Mouse (Mus musculus) activated CD4-positive, CD25-positive, alpha-beta regulatory T cell, adult 4 months (primary cell): ENCODE results near the gene Npr2. TPM values are rescaled to one million over a fixed set of nuclear protein-coding genes. Genes with fewer than 3 reads are reported as not detected.
"Not testable (repeated sequence)": the region's sequence is repeated elsewhere in the genome, so short reads cannot be mapped to it uniquely, and the experiment has no call there.

Source experiments
- ATAC-seq: one replicate; pipeline ENCODE4 v1.8.0; 2017
- polyA plus RNA-seq, 2 experiments: library from polyadenylated mRNA; unstranded; fragments of 100-300 nt; shearing (Covaris generic); gene quantifications; one replicate each; pipeline ENCODE4 v1.2.1; 2017

Npr2 gene
- not detected for polyA plus RNA-seq

GRCm38 (mm10) chr4:43631046-43631955, at the start of gene Npr2:
Gene Npr2, plus strand, starts transcription at chr4:43631935.
- no peak for ATAC-seq

GRCm38 (mm10) chr4:43582241-43582640, 49.5 kb upstream of the Npr2 start:
- ATAC-seq, result no peak

DNA sequence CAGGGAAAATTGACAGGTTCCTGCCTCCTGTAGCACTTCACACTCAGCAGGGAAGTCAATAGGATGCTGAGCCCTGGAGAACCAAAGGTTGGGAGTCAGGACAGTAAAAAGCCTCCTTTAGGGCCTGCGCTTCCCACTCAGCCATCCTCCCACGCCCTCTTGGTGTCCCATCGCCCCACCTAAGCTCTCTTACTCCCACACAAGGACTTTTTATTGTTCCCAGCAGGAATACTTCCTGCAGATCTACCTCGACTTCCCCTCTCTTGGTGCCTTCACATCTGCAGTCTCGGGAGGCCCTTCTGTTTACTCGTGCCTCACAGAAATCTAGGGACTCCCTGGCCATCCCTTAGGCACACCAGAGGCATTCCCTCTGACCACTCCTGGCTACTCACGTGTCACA, 48.3 kb upstream of the Npr2 start:
- no peak for ATAC-seq

GRCm38 (mm10) chr4:43584444-43585416, 47.0 kb upstream of the Npr2 start, which contains the start of gene Msmp:
Gene Msmp, minus strand, starts transcription at chr4:43584494.
- ATAC-seq, result no peak

DNA sequence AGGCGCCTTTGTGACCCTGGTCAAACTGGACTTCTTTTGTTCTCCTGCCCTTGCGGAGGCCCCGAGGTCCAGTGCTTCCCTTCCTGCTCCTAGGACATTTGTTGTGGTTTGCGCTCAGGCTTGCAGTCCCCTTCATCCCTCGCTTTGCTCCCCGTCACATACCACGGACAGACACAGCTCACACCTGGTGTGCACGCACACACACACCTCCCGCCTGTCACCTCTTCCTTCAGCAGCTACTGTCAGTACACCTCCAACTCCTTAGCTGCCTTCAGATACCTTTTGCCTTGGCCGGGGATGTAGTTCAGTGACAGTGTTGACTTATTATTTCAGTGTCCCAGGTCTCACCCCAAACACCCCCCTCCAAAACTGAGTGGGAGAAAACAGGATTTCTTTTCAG, 46.1 kb upstream of the Npr2 start:
- no peak for ATAC-seq

GRCm38 (mm10) chr4:43586411-43586810, 45.3 kb upstream of the Npr2 start:
- ATAC-seq, result no peak

DNA sequence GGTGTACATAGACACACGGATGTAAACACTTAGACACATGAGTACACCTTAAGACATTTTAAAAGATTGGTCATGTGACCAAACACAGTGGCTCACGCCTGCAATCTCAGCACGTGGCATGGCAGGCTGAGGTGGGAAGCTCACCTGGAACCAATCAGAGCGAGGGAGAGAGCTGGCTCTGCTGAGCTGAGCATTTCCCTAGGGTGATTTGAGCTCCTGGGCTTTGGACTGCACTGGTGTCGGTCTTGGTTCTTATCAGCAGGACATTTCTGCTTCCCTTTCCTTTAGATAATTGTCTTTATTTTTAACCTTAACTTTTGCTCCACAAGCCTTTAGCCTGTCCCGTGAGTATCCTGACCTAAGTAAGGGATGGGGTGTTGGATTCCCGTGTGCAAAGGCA, 44.1 kb upstream of the Npr2 start:
- ATAC-seq, result no peak

GRCm38 (mm10) chr4:43591543-43591942, 40.2 kb upstream of the Npr2 start:
- no peak for ATAC-seq

DNA sequence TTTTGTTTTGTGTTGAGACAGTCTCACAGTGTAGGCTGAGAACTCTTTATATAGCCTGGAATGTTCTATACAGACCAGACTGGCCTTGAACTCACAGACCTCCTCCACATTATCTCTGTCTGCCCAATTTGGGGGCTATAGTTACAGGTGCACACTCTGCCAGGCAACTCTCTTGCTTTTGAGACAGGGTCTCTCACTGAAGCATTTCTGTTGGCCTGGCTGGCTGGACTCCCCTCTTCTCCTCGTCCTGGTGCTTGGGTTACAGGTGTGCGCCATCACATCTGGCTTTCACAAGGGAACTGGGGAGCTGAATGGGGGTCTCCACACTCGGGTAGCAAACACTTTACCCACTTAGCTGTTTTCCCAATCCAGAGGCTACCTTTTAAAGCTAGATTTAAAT, 39.8 kb upstream of the Npr2 start:
- no peak for ATAC-seq

DNA sequence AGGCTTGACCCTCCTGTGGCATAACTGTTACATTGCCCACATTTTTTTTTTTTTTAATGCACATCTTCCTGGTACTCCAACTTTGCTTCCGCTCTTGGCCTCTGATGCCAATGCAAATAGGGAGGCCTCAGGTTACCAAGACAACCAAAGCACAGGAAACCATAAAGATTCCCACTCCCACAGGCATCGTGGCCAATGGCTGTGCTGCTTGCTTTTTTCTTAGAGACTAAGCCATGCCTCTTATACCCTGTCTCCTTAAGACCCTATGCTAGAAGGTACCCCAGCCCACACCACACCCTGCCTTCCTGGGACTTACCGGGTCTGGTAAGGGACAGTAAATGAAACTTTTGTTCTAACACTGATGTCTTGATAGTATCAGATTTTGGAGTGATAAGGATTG, 38.3 kb upstream of the Npr2 start:
- no peak for ATAC-seq

DNA sequence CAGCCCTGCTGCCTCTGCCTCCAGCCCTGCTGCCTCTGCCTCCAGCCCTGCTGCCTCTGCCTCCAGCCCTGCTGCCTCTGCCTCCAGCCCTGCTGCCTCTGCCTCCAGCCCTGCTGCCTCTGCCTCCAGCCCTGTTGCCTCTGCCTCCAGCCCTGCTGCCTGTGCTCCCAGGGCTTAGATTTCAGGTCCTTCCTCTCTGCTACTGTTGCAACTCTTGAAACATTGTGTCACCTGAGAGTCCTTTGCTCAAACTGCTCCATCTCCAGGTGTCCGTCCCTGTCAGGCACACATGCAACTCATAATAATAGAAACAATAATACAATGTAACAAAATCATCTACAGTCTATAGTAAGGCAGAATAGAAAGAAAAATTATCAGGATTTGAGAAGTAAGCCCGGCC, 35.1 kb upstream of the Npr2 start:
- not testable (repeated sequence) for ATAC-seq

GRCm38 (mm10) chr4:43598200-43598599, 33.5 kb upstream of the Npr2 start:
- ATAC-seq, result no peak

DNA sequence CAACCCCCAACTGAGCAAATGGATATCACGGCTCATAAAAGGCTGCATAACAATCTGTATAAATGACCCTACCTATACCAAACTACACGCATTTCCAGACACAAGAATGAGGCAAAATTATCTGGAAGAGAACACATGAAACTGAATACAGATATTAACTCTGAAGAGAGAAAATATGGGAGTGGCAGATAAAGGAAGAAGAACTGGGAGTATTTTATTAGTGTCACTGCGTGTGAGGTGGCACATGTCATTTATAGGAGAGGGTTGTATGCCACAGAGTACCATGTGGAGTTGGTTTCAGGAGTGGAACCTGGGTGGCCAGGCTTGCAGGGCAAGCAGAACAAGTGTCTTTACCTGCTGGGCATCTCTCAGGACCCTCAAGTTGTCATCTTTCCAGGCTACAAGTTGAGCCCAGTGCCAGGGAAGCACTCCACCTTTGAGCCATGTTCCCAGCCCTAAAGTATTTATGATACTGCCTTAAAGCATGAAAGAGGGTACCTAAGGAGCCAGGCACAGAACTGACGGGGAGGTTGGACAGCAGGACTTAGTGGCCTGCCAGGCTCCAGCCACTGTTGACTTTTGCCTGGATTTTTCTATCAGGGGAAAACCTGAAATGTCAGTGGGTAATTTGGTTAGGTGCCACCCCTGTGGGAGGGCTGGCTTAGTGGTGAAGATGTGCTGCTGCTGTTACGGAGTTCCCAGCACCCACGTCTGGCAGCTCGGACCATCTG, 32.9 kb upstream of the Npr2 start:
- ATAC-seq, result no peak

DNA sequence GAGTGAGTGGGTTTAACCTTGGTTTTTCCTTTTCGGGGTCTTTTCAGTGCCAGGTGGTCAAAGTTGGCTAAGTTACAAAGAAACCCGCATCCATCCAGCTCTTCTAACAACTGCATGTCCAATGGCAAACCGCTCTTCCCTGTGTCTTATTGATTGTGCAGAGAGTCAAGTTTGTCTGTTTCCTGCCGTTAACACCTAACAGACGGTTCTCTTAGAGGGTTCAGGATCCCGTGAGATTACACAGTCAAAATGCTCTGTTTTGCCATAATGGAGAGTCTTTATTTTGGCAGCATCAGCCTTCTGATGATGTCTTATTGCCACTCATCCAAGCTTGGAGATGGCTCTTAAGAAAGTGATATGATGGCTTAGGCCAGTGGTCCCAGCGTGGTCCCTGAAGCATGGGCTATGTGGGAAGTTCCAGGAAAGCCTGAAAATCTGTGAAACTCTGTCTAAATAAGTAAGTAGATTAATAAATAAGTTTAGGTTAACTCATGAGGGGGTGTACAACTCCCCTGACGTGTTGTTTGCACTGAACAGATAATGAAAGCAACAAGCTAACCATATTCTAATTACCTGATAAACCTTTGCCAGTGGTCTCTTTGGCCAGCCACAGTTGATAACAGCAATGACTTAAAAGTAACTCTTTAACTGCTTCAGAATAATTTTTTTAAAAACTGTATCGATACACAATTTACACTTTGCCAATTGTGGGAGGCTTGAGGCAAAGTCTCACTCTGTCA, 31.4 kb upstream of the Npr2 start:
- ATAC-seq, result no peak

- no peak for ATAC-seq
These were observed 27.6 kb upstream of the Npr2 start for GRCm38 (mm10) chr4:43604099-43604498.

DNA sequence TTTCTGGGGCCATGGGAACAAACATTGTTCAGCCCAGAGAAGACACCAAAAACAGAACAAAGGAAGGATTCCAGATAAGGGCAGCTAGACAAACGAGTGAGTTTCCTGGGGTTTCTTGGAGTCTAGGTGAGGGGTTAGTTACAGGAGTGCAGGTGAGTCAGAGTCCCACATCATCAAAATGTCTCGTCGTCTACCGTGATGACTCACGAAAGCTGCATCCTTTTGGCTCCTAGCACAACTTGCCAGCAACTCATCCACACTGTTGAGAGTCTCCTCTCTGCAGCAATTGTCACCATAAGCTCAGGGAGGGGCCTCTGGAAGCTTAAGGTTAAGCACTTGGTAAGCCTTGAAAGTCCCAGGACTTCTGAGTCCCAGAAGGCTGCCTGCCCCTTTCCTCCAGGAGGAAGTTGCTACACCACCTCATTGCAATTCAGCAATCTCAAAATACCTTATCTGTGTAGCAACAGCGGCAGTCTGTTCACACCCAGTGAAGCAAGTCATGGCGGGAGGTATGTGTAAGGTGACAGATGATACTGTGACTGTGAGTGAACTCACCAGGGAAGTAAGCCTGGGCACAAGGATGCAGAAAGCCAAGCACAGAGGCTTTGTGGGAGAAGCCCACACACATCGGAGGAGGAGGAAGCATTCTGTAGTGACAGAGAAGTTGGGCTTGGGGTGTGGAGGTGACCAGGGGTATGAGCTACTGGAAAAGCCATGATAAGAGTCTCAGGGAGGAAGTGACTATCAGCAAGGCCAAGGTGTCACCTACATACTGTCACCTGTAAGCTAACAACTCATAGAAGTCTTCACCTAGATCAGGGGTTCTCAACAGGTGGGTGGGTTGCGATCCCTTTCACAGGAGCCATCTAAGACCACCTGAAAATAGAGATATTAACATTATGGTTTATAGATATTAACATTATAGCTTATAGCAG, 26.7 kb upstream of the Npr2 start:
- ATAC-seq, result no peak

GRCm38 (mm10) chr4:43612534-43612933, 19.2 kb upstream of the Npr2 start:
- no peak for ATAC-seq

DNA sequence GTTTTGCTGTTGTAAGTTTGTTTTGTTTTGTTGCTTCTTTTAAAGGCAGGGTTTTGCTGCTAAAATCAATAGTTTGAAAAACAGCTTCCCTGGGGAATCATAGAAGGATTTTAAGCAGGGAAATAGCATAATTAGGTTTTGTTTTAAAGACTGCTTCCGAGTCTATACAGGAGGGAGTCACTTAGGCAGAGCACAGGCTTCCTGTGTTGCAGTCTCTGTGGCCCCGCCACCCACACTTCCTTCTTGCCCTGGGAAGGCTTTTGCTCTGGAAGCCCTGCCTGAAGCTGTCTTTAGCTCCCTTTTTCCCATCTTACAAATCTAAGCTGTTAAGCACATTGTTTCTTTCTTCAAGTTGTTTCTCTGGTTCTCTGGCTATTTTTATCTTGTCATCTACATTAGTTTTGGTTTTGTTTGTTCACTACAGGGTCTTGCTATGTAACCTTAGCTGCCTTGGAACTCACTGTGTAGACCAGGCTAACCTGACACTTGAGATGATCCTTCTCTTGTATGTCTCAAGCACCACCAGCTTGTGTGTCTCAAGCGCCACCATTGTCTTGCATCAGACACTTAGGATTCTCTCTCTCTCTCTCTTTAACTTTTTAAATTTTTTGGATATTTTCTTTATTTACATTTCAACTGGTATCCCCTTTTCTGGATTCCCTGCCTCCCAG, 18.5 kb upstream of the Npr2 start:
- no peak for ATAC-seq

DNA sequence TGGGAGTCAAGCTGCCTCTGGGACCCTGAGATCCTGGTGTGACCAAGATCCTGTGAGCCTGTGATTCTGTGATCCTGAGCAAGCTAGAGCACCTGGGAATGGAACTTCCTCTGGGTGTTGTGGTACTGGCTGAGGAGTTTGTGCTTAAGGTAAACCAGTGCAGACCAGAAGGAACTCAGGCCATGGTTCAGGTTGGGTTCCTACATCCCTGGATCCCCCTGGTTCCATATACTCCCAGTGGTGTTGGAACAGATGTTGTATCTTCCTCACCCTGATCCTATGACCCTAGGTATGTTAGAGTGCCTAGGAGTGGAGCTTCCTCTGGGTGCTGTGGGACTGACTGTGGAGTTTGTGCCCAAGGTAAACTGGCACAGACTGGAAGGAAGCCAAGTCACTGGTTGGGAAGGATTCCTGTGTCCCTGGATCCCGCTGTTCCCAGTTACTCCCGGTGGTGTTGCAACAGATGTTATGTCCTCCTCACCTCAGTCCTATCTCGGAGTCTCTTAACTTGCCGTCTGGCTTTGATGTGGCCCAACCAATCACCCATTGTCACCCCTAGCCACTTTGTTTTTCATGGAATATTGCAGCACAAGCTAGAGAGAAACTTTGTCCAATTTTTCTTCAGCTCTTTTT, 11.5 kb upstream of the Npr2 start:
- no peak for ATAC-seq
